Mouse (Mus musculus) embryonic fibroblast, embryonic 13.5 days (primary cell): Measurements from ENCODE around the gene Mrps7. TPM values are rescaled to one million over a fixed set of nuclear protein-coding genes. Genes with fewer than 3 reads are reported as not detected.
"Not testable (repeated sequence)": the region's sequence is repeated elsewhere in the genome, so short reads cannot be mapped to it uniquely, and the experiment has no call there.

ENCODE experiments used
- H3K27ac ChIP-seq: 2 replicates; pipeline ENCODE4 v1.5.1; 2012; ENCODE audit warnings: low read length, control low read depth, inconsistent platforms; ENCODE audit not compliant: insufficient read depth
- H3K4me1 ChIP-seq: 2 replicates; pipeline ENCODE4 v1.6.1; 2011; ENCODE audit warnings: low read length; ENCODE audit not compliant: control insufficient read depth, insufficient read depth
- H3K4me3 ChIP-seq: 2 replicates; pipeline ENCODE4 v1.5.1; 2011; ENCODE audit warnings: mild to moderate bottlenecking, control low read depth, low read length; ENCODE audit not compliant: insufficient read depth
- CTCF ChIP-seq: IDR thresholded peaks from 2 replicates; pipeline ENCODE4 v1.5.1; 2011; ENCODE audit warnings: mild to moderate bottlenecking, control low read depth, low read length, moderate library complexity, borderline replicate concordance; ENCODE audit not compliant: insufficient read depth
- POLR2A ChIP-seq: IDR thresholded peaks from 2 replicates; pipeline ENCODE4 v1.6.1; 2011; ENCODE audit warnings: low read depth, mild to moderate bottlenecking, control low read depth, low read length, moderate library complexity
- polyA plus RNA-seq: library from polyadenylated mRNA; stranded (reverse); fragments of >200 nt; gene quantifications from 2 replicates; pipeline ENCODE4 v1.2.4, GENCODE M21; 2011; ENCODE audit warnings: low read depth; ENCODE audit not compliant: missing spikeins, insufficient read length

The Mrps7 gene
- polyA plus RNA-seq, 1 experiment, result 31.0 TPM

DNA sequence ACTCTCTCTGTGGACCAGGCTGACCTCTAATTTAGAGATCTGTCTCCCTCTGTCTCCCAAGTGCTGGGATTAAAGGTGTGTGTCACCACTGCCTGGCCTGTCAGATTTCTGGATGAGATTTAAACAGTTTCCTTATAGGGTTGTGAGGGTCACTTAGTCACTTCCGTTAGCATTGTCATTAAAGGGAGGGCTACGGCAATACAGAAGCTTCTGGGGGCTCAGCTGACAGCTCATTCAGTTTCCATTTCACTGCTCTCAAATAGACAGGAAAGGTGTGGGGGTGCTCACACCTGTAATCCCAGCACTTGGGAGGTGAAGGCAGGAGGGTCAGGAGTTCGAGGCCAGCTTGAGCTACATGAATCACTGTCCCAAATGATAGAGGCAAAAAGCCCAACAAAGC is 33.2 kb downstream of the Mrps7 start:
- Histone ChIP-seq H3K27ac (no peak overlapping the region), H3K4me1 (peaks cover 9% of the 10 kb centered on the region), H3K4me3 (no peak overlapping the region)
- TF ChIP-seq CTCF, result no peak
- no peak for TF ChIP-seq POLR2A

- TF ChIP-seq CTCF (no peak), POLR2A (no peak)
- H3K4me3 ChIP-seq, result no peak overlapping the region
- H3K4me1 ChIP-seq, result peaks cover 9% of the 10 kb centered on the region
- no peak overlapping the region for H3K27ac ChIP-seq
Measured at GRCm38 (mm10) chr11:115638498-115639409, 35.0 kb downstream of the Mrps7 start.

GRCm38 (mm10) chr11:115639540-115639939 is 35.8 kb downstream of the Mrps7 start:
- H3K27ac ChIP-seq, result no peak overlapping the region
- H3K4me3 ChIP-seq, result no peak overlapping the region
- H3K4me1 ChIP-seq, result peaks cover 9% of the 10 kb centered on the region
- no peak for TF ChIP-seq POLR2A
- TF ChIP-seq CTCF, result no peak

DNA sequence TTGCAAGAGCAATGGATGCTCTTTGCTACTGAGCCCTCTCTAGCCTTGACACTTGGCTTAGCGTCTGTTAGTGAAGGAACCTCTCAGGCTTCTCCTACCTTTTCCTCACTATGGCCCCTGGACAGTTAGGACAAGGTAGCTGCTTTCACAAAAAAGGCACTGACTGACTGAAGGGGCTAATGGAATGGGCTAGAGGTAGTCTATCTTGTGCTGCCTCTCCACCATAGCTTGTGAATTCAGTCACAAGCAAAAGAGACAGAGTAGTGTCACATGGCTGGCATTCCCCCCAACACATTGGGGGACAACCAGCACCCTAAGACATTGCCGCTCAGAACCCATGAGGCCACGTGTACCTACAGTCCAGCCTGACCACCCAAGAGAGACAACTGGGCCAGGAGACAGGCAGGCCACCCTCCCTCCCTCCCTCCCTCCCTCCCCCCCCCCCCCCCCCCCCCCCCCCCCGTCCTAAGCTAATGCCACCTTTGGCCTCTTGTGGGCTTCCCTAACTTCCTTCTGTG is 36.6 kb downstream of the Mrps7 start:
- H3K27ac ChIP-seq, result no peak overlapping the region
- H3K4me3 ChIP-seq, result no peak overlapping the region
- H3K4me1 ChIP-seq, result peaks cover 9% of the 10 kb centered on the region
- no peak for TF ChIP-seq CTCF
- no peak for TF ChIP-seq POLR2A

GRCm38 (mm10) chr11:115640978-115641663 is 37.4 kb downstream of the Mrps7 start:
- peaks cover 9% of the 10 kb centered on the region for H3K4me1 ChIP-seq
- 0 out of 2 replicates have a peak overlapping the region, but pooled peaks have one; percentile 4 for H3K27ac ChIP-seq
- TF ChIP-seq CTCF, result no peak
- no peak for TF ChIP-seq POLR2A
- no peak overlapping the region for H3K4me3 ChIP-seq

DNA sequence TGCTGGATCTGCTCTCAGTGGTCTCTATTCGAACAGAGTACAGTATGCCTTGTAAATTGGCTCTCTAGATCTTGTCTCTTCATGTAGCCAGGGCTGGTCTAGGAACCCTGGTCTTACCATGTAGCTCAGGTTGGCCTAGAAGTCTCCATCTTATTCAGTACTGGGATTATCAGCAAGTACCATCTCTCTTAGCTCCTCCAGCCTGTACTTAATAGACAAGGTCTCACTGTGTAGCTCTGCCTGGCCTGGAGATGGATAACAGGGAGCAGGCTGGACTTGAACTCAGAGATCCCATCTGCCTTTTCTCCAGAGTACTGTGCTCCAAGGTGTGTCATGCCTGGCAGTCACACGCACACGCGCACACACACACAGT is 37.9 kb downstream of the Mrps7 start:
- peaks cover 9% of the 10 kb centered on the region for H3K4me1 ChIP-seq
- H3K4me3 ChIP-seq, result no peak overlapping the region
- H3K27ac ChIP-seq, result 0 out of 2 replicates have a peak overlapping the region, but pooled peaks have one; percentile 4
- no peak for TF ChIP-seq CTCF
- no peak for TF ChIP-seq POLR2A

DNA sequence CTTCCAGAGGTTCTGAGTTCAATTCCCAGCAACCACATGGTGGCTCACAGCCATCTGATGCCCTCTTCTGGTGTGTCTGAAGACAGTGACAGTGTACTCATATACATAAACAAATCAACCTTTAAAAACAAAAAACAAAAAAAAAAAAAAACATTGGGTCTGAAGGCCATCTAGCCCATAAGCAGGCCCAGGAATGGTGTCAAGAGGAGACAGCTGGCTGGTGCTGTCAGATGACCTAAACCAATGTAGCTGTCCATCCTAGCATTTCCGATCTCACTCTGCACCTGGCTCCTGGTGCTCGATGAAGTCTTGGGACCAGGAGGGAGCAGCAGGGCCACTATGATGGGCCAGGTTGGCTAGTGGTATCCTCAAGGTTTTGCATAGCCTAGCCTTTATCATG is 39.0 kb downstream of the Mrps7 start:
- TF ChIP-seq CTCF, result no peak
- TF ChIP-seq POLR2A, result no peak
- Histone ChIP-seq H3K4me1 (peaks cover 9% of the 10 kb centered on the region), H3K4me3 (no peak overlapping the region), H3K27ac (no peak overlapping the region)

DNA sequence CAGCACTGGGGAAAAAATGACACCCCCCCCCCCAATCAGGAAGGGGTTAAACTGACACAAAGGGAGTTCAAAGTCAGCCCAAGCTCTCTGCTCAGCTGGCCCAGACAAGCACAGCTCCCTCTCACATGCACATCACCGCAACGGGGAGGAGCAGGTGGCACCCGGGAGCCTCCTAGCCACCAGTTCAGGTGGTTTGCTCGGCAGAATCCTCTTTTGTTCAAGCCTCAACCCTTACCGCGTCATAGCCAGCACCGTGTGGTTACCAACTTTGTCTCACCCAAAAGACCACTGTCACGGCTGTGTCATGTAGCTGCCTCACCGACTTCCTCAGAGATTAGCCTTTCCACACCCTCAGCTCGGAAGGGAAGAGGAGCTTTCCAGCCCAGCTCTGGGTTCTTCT is 39.5 kb downstream of the Mrps7 start:
- peaks cover 9% of the 10 kb centered on the region for H3K4me1 ChIP-seq
- TF ChIP-seq CTCF (no peak), POLR2A (no peak)
- H3K27ac ChIP-seq, result no peak overlapping the region

GRCm38 (mm10) chr11:115644308-115644707 is 40.6 kb downstream of the Mrps7 start:
- H3K27ac ChIP-seq, result no peak overlapping the region
- no peak for TF ChIP-seq CTCF
- TF ChIP-seq POLR2A, result no peak
- peaks cover 9% of the 10 kb centered on the region for H3K4me1 ChIP-seq
- no peak overlapping the region for H3K4me3 ChIP-seq

More for the DNA sequence above, 39.5 kb downstream of the Mrps7 start:
- H3K4me3 ChIP-seq, result no peak overlapping the region

DNA sequence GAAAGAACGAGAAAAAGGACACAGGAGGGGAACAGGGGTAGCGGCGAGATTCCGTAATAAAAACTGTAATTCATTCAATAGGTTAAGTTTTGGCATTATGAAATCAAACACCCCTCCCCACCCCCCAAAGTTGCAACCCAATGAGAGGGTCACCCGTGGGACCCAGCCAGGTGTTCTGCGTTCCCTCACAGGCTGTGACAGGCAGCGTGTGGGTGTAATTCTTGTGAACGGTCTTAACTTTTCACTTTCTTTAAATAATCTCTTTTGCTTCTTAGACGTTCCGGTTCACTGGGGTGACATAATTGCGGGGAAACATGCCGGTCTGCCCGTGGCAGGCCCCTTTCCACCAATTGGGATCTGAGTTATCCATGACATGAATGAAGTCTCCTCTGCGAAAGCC is 41.8 kb downstream of the Mrps7 start:
- not testable (repeated sequence) for H3K4me3 ChIP-seq, H3K4me1 ChIP-seq, H3K27ac ChIP-seq

GRCm38 (mm10) chr11:115646439-115646838 is 42.7 kb downstream of the Mrps7 start:
- Histone ChIP-seq H3K4me1 (peaks cover 4% of the 10 kb centered on the region), H3K4me3 (no peak overlapping the region), H3K27ac (no peak overlapping the region)
- TF ChIP-seq CTCF, result no peak
- no peak for TF ChIP-seq POLR2A
